Mouse (Mus musculus) hindbrain, embryonic 12.5 days (tissue): ENCODE results near the gene Slc16a4. TPM values are rescaled to one million over a fixed set of nuclear protein-coding genes. Genes with fewer than 3 reads are reported as not detected.
"Not testable (repeated sequence)": the region's sequence is repeated elsewhere in the genome, so short reads cannot be mapped to it uniquely, and the experiment has no call there.

Experiments used
- ATAC-seq: fragments of 200-750 bp; cut with Nextera tagmentation; 2 replicates; pipeline ENCODE4 v1.8.0; 2017; ENCODE audit warnings: moderate TSS enrichment; ENCODE audit not compliant: low FRiP score
- H3K27ac ChIP-seq: fragments of 300-500 bp; sonication (generic); 2 replicates; pipeline ENCODE4 v1.5.1; 2016; ENCODE audit warnings: mild to moderate bottlenecking
- H3K27me3 ChIP-seq: fragments of 300-500 bp; sonication (generic); 2 replicates; pipeline ENCODE4 v1.6.1; 2016; ENCODE audit warnings: mild to moderate bottlenecking
- H3K36me3 ChIP-seq: fragments of 300-500 bp; sonication (generic); 2 replicates; pipeline ENCODE4 v1.6.1; 2016; ENCODE audit warnings: mild to moderate bottlenecking
- H3K4me1 ChIP-seq: fragments of 300-500 bp; sonication (generic); 2 replicates; pipeline ENCODE4 v1.6.1; 2016
- H3K4me2 ChIP-seq: fragments of 300-500 bp; sonication (generic); replicated peaks from 2 replicates; pipeline ENCODE4 v1.6.1; 2016; ENCODE audit warnings: mild to moderate bottlenecking
- H3K4me3 ChIP-seq: fragments of 300-500 bp; sonication (generic); 2 replicates; pipeline ENCODE4 v1.5.1; 2016; ENCODE audit warnings: mild to moderate bottlenecking
- H3K9ac ChIP-seq: fragments of 300-500 bp; sonication (generic); 2 replicates; pipeline ENCODE4 v1.6.1; 2016; ENCODE audit warnings: mild to moderate bottlenecking, moderate library complexity
- H3K9me3 ChIP-seq: fragments of 300-500 bp; sonication (generic); replicated peaks from 2 replicates; pipeline ENCODE4 v1.6.1; 2016; ENCODE audit warnings: mild to moderate bottlenecking
- WGBS: fragments of 180-500 bp; shearing (Covaris S2); methylation state at CpG from one replicate; pipeline ENCODE4 v1.1.7; 2016; 5-methylcytosine and 5-hydroxymethylcytosine counted together
- polyA plus RNA-seq: library from polyadenylated mRNA; unstranded; fragments of >200 nt; fragmentation: Nextera tagmentation; extraction: Ambion mirVana; gene quantifications from 2 replicates; pipeline ENCODE4 v1.2.1, GENCODE M21; 2016

Slc16a4 gene
- polyA plus RNA-seq, 1 experiment from 2014 or later = 5.4 TPM

DNA sequence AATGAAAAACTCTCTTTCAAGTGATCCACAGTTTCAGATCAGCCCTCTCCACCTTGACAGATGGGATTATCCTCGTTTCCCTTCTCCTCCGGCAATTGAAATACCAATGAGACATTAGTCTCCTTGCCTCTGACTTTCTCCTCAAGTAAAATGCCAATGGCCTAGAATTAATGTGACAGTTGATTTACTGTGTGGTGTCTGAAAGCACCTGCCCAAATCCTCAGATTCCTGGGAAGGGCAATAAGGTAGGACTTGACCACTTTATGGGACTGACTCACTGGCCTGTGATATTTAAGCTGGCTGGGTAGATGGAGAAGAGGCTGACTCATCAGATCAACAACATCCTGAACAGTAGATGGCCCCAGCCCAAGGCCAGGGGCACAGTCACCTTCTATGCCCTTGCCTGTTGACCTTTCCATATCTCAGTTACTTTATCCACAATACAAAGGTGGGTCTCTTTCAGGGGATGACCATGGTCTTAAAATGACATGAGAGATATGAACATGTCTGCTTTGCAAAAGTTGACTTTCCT lies 24.1 kb upstream of the Slc16a4 start:
- Histone ChIP-seq H3K9me3 (no peaks in the 10 kb centered on the region), H3K27me3 (0 out of 2 replicates have a peak, but pooled peaks cover 2% of the 10 kb centered on the region), H3K27ac (no peak overlapping the region), H3K4me1 (peaks cover under 1% of the 10 kb centered on the region; the same call in 1 of the 2 replicates), H3K9ac (no peak overlapping the region), H3K4me2 (no peak overlapping the region), H3K4me3 (no peak overlapping the region), H3K36me3 (no peaks in the 10 kb centered on the region)
- 80% methylated on average over 2 of the region's 2 CpGs for WGBS
- ATAC-seq = no peak

DNA sequence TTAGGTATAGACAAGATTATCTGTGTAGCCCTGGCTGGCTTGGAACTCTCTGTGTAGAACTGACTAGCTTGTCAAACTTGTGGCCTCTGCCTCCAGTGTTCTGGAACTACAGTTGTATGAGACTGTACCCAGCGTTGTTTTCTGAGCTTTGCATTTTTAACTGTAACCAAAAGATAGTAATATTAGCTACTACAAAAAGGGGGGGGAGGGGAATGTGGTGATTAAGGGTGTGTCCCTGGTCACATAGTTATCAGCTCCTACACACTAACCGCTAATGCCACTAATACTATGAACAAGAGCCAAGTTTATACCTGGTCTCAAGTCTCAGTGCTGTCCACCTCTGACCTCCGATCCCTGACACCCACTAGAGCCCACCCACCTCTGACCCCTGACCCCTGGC lies 18.6 kb upstream of the Slc16a4 start:
- no peak for ATAC-seq
- Histone ChIP-seq H3K4me2 (no peak overlapping the region), H3K4me1 (no peaks in the 10 kb centered on the region), H3K27ac (no peak overlapping the region), H3K27me3 (peaks cover 10% of the 10 kb centered on the region; the same call in 1 of the 2 replicates), H3K4me3 (no peak overlapping the region), H3K36me3 (no peaks in the 10 kb centered on the region), H3K9me3 (no peaks in the 10 kb centered on the region), H3K9ac (no peak overlapping the region)
- 95% methylated on average over 3 of the region's 3 CpGs for WGBS

GRCm38 (mm10) chr3:107273820-107274219 lies 17.2 kb upstream of the Slc16a4 start:
- peak; percentile 84 for ATAC-seq
- Histone ChIP-seq H3K9ac (no peak overlapping the region), H3K27ac (no peak overlapping the region), H3K4me2 (no peak overlapping the region), H3K4me1 (peaks cover 2% of the 10 kb centered on the region; the same call in 1 of the 2 replicates), H3K27me3 (peaks cover 7% of the 10 kb centered on the region; the same call in 1 of the 2 replicates), H3K4me3 (no peak overlapping the region), H3K36me3 (no peaks in the 10 kb centered on the region), H3K9me3 (no peaks in the 10 kb centered on the region)
- WGBS = 9% methylated on average over 3 of the region's 3 CpGs

GRCm38 (mm10) chr3:107275351-107275750 lies 15.7 kb upstream of the Slc16a4 start:
- WGBS = 69% methylated on average over 5 of the region's 5 CpGs
- H3K9ac ChIP-seq = no peak overlapping the region
- H3K27ac ChIP-seq = no peak overlapping the region
- peaks cover 12% of the 10 kb centered on the region for H3K4me1 ChIP-seq
- H3K36me3 ChIP-seq = no peaks in the 10 kb centered on the region
- peaks cover 7% of the 10 kb centered on the region; the same call in 1 of the 2 replicates for H3K27me3 ChIP-seq
- H3K4me3 ChIP-seq = no peak overlapping the region
- H3K9me3 ChIP-seq = no peaks in the 10 kb centered on the region
- ATAC-seq = no peak
- no peak overlapping the region for H3K4me2 ChIP-seq

- peaks cover 7% of the 10 kb centered on the region; the same call in 1 of the 2 replicates for H3K27me3 ChIP-seq
- peaks cover 12% of the 10 kb centered on the region for H3K4me1 ChIP-seq
- no peak overlapping the region for H3K4me2 ChIP-seq
- H3K9ac ChIP-seq = no peak overlapping the region
- no peak overlapping the region for H3K4me3 ChIP-seq
- no peak for ATAC-seq
- H3K9me3 ChIP-seq = no peaks in the 10 kb centered on the region
- H3K27ac ChIP-seq = no peak overlapping the region
- 55% methylated on average over 4 of the region's 4 CpGs for WGBS
- no peaks in the 10 kb centered on the region for H3K36me3 ChIP-seq
Measured at GRCm38 (mm10) chr3:107275996-107276395, 15.0 kb upstream of the Slc16a4 start.

DNA sequence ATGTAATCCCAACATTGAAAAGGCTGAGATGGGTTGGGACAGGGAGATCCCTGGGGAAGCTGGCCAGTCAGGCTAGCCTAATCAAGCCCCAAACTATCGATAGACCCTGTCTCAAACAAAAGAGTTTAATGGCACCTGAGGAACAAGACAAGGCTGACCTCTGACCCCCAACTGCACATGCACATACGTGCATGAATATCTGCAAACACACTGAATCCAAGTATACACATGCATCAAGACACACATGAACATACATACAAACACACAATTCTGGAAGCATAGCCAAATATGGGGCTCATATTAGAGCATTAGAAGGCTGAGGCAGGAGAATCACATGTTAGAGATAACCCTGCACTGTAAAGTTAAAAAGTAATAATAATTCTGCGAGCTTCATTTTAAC lies 14.4 kb upstream of the Slc16a4 start:
- Histone ChIP-seq H3K27ac (no peak overlapping the region), H3K4me2 (no peak overlapping the region), H3K9me3 (no peaks in the 10 kb centered on the region), H3K36me3 (no peaks in the 10 kb centered on the region), H3K9ac (no peak overlapping the region), H3K4me3 (no peak overlapping the region), H3K27me3 (peaks cover 7% of the 10 kb centered on the region; the same call in 1 of the 2 replicates), H3K4me1 (peaks cover 12% of the 10 kb centered on the region)
- 86% methylated on average over 3 of the region's 3 CpGs for WGBS
- ATAC-seq = no peak

DNA sequence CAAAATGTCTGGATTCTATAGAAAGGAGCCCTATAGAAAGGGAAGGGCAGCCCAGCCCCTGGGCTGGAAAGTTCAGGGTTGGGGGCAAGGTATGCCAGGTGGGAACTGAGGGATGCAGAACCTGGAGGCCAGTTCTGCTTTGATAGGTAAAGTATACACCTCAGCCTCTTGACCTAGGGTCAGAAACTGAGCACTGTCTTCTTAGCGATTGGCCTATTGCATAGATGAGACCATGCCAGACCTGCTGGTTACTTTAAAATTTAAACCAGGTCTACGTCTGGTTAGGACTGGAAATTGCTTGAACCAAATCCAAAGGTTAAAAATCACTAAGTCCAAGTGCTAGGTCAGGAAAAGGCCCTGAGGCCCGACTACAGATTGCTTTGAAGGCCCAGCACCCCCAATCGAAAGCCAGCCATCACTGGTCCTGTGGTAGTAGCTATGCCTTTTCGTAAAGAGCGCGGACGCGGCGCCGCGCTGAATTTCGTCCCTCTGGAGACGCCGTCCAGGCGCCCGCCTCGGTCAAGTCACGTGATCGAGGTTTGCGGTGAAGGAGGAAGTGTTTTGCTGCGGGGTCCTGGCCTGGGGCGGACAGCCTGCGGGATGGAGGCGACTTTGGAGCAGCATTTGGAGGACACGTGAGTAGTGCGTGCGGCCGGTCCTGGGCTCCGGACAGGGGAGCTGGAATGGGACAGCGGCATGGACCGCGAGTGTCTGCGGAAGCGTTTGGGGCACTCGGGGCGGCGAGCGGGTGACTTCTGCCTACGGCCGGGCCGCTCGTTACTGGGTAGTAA lies 12.4 kb upstream of the Slc16a4 start, which contains the start of gene Lamtor5:
Lamtor5 (plus strand) TSS at position 380 of the 791 bp plus-strand sequence.
- peak; percentile 92 for ATAC-seq
- Histone ChIP-seq H3K27me3 (peaks cover 7% of the 10 kb centered on the region; the same call in 1 of the 2 replicates), H3K4me2 (peak within 1 kb of the TSS; percentile 73), H3K4me3 (peak within 1 kb of the TSS; percentile 82), H3K36me3 (peaks cover 10% of the 10 kb centered on the region), H3K9ac (peak within 1 kb of the TSS; percentile 70), H3K27ac (no peak within 1 kb of the TSS), H3K9me3 (no peaks in the 10 kb centered on the region), H3K4me1 (peaks cover 12% of the 10 kb centered on the region)
- WGBS = 3% methylated on average over 43 of the region's 43 CpGs

- Histone ChIP-seq H3K9me3 (no peaks in the 10 kb centered on the region), H3K36me3 (peaks cover 19% of the 10 kb centered on the region), H3K27ac (no peak overlapping the region), H3K4me1 (no peaks in the 10 kb centered on the region; the same call in 1 of the 2 replicates), H3K4me3 (no peak overlapping the region), H3K27me3 (no peaks in the 10 kb centered on the region), H3K9ac (no peak overlapping the region), H3K4me2 (no peak overlapping the region)
- WGBS = 81% methylated on average over 2 of the region's 2 CpGs
- ATAC-seq = no peak
Measured at GRCm38 (mm10) chr3:107286123-107286522, 4.9 kb upstream of the Slc16a4 start.

GRCm38 (mm10) chr3:107287346-107287745 lies 3.7 kb upstream of the Slc16a4 start:
- no peak for ATAC-seq
- H3K4me3 ChIP-seq = no peak overlapping the region
- no peaks in the 10 kb centered on the region for H3K9me3 ChIP-seq
- H3K4me1 ChIP-seq = no peaks in the 10 kb centered on the region; the same call in 1 of the 2 replicates
- no peak overlapping the region for H3K27ac ChIP-seq
- no peaks in the 10 kb centered on the region for H3K27me3 ChIP-seq
- no peak overlapping the region for H3K9ac ChIP-seq
- H3K36me3 ChIP-seq = peaks cover 16% of the 10 kb centered on the region
- no peak overlapping the region for H3K4me2 ChIP-seq

GRCm38 (mm10) chr3:107295672-107296360 lies 4.8 kb downstream of the Slc16a4 start:
- Histone ChIP-seq H3K36me3 (no peaks in the 10 kb centered on the region), H3K27ac (no peak overlapping the region), H3K27me3 (no peaks in the 10 kb centered on the region), H3K4me2 (no peak overlapping the region), H3K4me3 (no peak overlapping the region), H3K9ac (no peak overlapping the region), H3K4me1 (no peaks in the 10 kb centered on the region), H3K9me3 (no peaks in the 10 kb centered on the region)
- 85% methylated on average over 5 of the region's 5 CpGs for WGBS
- ATAC-seq = no peak

DNA sequence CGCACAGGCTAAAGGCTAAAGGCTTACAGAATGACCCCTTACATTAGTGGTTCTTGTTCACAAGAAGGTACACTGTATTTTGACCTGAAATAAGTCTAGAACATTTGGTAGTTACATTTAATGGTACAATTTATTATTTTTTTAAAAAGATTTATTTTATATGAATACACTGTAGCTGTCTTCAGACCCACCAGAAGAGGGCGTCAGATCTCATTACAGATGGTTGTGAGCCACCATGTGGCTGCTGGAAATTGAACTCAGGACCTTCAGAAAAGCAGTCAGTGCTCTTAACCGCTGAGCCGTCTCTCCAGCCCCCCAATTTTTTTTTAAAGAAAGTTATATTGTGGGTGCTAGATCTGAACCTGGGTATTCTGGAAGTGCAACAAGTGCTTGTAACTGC lies 5.9 kb downstream of the Slc16a4 start:
- H3K4me3 ChIP-seq, H3K9ac ChIP-seq, H3K27ac ChIP-seq, H3K4me2 ChIP-seq, H3K36me3 ChIP-seq, H3K9me3 ChIP-seq, H3K27me3 ChIP-seq, H3K4me1 ChIP-seq, ATAC-seq: not testable (repeated sequence)
- 67% methylated on average over 4 of the region's 4 CpGs for WGBS

DNA sequence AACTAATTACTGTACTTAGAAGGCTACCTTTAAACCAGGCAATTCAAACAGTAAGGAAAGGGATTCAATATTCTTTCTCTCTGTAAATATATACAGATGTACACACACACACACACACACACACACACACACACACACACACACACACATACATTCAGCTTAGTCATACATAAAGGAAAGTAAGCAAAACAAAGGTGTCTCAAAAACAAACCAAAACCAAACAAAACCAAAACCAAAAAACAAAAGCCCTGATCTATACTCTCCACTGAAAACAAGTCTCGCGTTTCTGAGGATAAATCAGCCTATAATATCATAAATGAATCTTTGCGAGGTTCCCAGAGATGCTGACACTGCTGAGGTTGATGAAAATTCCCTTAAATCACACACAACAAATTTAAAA lies 26.3 kb downstream of the Slc16a4 start:
- no peak overlapping the region for H3K4me3 ChIP-seq
- no peak for ATAC-seq
- no peaks in the 10 kb centered on the region for H3K9me3 ChIP-seq
- H3K9ac ChIP-seq = no peak overlapping the region
- 0 out of 2 replicates have a peak, but pooled peaks cover 3% of the 10 kb centered on the region for H3K36me3 ChIP-seq
- peaks cover 3% of the 10 kb centered on the region; the same call in 1 of the 2 replicates for H3K4me1 ChIP-seq
- H3K4me2 ChIP-seq = no peak overlapping the region
- no peaks in the 10 kb centered on the region for H3K27me3 ChIP-seq
- H3K27ac ChIP-seq = no peak overlapping the region
- 95% methylated on average over 3 of the region's 3 CpGs for WGBS
